ENCODE assay signal across 13 mouse cellular contexts in genomic region chr2:93126112-93126511, GRCm38 (mm10).
A peak's percentile ranks its signal among the peaks of the same experiment; 100 is the strongest.
DNase-seq lines count a peak whose midpoint lies in the region; ATAC-seq and TF ChIP-seq lines count a peak whose summit lies in the region.
"Had no signal": no experiment of that assay in that cellular context is flagged by ENCODE, and none has a peak within 500 bp of the region (broad histone marks: within the 10 kb centered on the region; RNA-seq: fewer than 3 reads in every experiment).

No protein-coding gene starts in this region.

- no peak overlapping the region for H3K4me3 ChIP-seq in forebrain, embryonic 12.5 days (replicated peaks)
- H3K4me3 ChIP-seq in forebrain, embryonic 15.5 days, result no peak overlapping the region
- H3K4me3 ChIP-seq in limb, embryonic 13.5 days, result no peak overlapping the region
- no peak overlapping the region for H3K4me3 ChIP-seq in limb, embryonic 10.5 days
- H3K4me3 ChIP-seq in embryonic facial prominence, embryonic 14.5 days (ENCODE audit: low read depth, low read length), result no peak overlapping the region
- H3K4me3 ChIP-seq in midbrain, embryonic 12.5 days, result no peak overlapping the region
- H3K4me3 ChIP-seq in layer of hippocampus, adult 2 months, result no peak overlapping the region
- H3K4me3 ChIP-seq: gastrocnemius, adult 2 months had no signal

- peaks cover 24% of the 10 kb centered on the region for H3K4me1 ChIP-seq in forebrain, embryonic 12.5 days
- peaks cover 11% of the 10 kb centered on the region for H3K4me1 ChIP-seq in forebrain, embryonic 15.5 days
- peaks cover 23% of the 10 kb centered on the region for H3K4me1 ChIP-seq in limb, embryonic 13.5 days
- peaks cover 26% of the 10 kb centered on the region for H3K4me1 ChIP-seq in limb, embryonic 10.5 days
- 0 out of 2 replicates have a peak, but pooled peaks cover 2% of the 10 kb centered on the region for H3K4me1 ChIP-seq in embryonic facial prominence, embryonic 14.5 days (ENCODE audit: control insufficient read depth, insufficient read depth, low read length)
- H3K4me1 ChIP-seq in midbrain, embryonic 12.5 days, result peaks cover 20% of the 10 kb centered on the region

- no peaks in the 10 kb centered on the region for H3K9me3 ChIP-seq in forebrain, embryonic 12.5 days
- no peaks in the 10 kb centered on the region for H3K9me3 ChIP-seq in forebrain, embryonic 15.5 days
- no peaks in the 10 kb centered on the region; the same call in 1 of the 2 replicates for H3K9me3 ChIP-seq in limb, embryonic 13.5 days
- no peaks in the 10 kb centered on the region for H3K9me3 ChIP-seq in limb, embryonic 10.5 days (replicated peaks)
- no peaks in the 10 kb centered on the region for H3K9me3 ChIP-seq in embryonic facial prominence, embryonic 14.5 days (ENCODE audit: control insufficient read depth, low read length)
- H3K9me3 ChIP-seq in midbrain, embryonic 12.5 days, result no peaks in the 10 kb centered on the region

- H3K4me2 ChIP-seq in forebrain, embryonic 12.5 days, result no peak overlapping the region
- H3K4me2 ChIP-seq in forebrain, embryonic 15.5 days (replicated peaks), result no peak overlapping the region
- H3K4me2 ChIP-seq in limb, embryonic 13.5 days (replicated peaks), result no peak overlapping the region
- H3K4me2 ChIP-seq in embryonic facial prominence, embryonic 14.5 days (ENCODE audit: low read depth, low read length), result no peak overlapping the region
- no peak overlapping the region for H3K4me2 ChIP-seq in midbrain, embryonic 12.5 days (replicated peaks)

- ATAC-seq in forebrain, embryonic 12.5 days (ENCODE audit: low FRiP score), result peak; percentile 44
- no peak for ATAC-seq in forebrain, embryonic 15.5 days (replicated peaks)
- 0 out of 2 replicates have a peak, but pooled peaks have one; percentile 10 for ATAC-seq in limb, embryonic 13.5 days (ENCODE audit: low FRiP score, low read depth)
- peak; percentile 55; the same call in 1 of the 2 replicates for ATAC-seq in embryonic facial prominence, embryonic 14.5 days (ENCODE audit: low read depth)
- peak; percentile 32; the same call in 1 of the 2 replicates for ATAC-seq in midbrain, embryonic 12.5 days (ENCODE audit: low FRiP score, low read depth)

- DNase-seq in limb, embryonic 10.5 days (ENCODE audit: low spot score), result no peak
- peak; percentile 39 for DNase-seq in embryonic facial prominence, embryonic 14.5 days (ENCODE audit: low spot score)
- no peak for DNase-seq in layer of hippocampus, adult 2 months (ENCODE audit: low spot score in 2 of 2)
- no peak for DNase-seq in adrenal gland, postnatal 14 days
- DNase-seq: layer of hippocampus, postnatal 36 days; thymus, postnatal 25 days had no signal

- no peak for TF ChIP-seq CTCF in layer of hippocampus, adult 2 months (conservative IDR thresholded peaks at IDR 0.05)

- WGBS in forebrain, embryonic 12.5 days, result 66% methylated on average over 7 of the region's 7 CpGs
- 61% methylated on average over 7 of the region's 7 CpGs for WGBS in forebrain, embryonic 15.5 days
- WGBS in limb, embryonic 13.5 days, result 67% methylated on average over 7 of the region's 7 CpGs
- WGBS in limb, embryonic 10.5 days, result 79% methylated on average over 7 of the region's 7 CpGs
- 57% methylated on average over 7 of the region's 7 CpGs for WGBS in embryonic facial prominence, embryonic 14.5 days
- 51% methylated on average over 7 of the region's 7 CpGs for WGBS in midbrain, embryonic 12.5 days

- 0 out of 2 replicates have a peak, but pooled peaks cover 4% of the 10 kb centered on the region for H3K27me3 ChIP-seq in forebrain, embryonic 12.5 days
- no peaks in the 10 kb centered on the region for H3K27me3 ChIP-seq in forebrain, embryonic 15.5 days
- 0 out of 2 replicates have a peak, but pooled peaks cover 1% of the 10 kb centered on the region for H3K27me3 ChIP-seq in limb, embryonic 13.5 days
- no peaks in the 10 kb centered on the region for H3K27me3 ChIP-seq in limb, embryonic 10.5 days (ENCODE audit: low read depth, poor library complexity, severe bottlenecking)
- no peaks in the 10 kb centered on the region for H3K27me3 ChIP-seq in embryonic facial prominence, embryonic 14.5 days (replicated peaks; ENCODE audit: control insufficient read depth, insufficient read depth, low read length)
- no peaks in the 10 kb centered on the region for H3K27me3 ChIP-seq in midbrain, embryonic 12.5 days

- H3K9ac ChIP-seq in forebrain, embryonic 12.5 days, result no peak overlapping the region
- no peak overlapping the region for H3K9ac ChIP-seq in forebrain, embryonic 15.5 days (replicated peaks)
- H3K9ac ChIP-seq in limb, embryonic 13.5 days, result no peak overlapping the region
- H3K9ac ChIP-seq in embryonic facial prominence, embryonic 14.5 days (ENCODE audit: low read depth, low read length), result no peak overlapping the region
- no peak overlapping the region for H3K9ac ChIP-seq in midbrain, embryonic 12.5 days (replicated peaks)
- H3K9ac ChIP-seq: liver, postnatal 0 days had no signal

- H3K27ac ChIP-seq in forebrain, embryonic 12.5 days, result peak overlapping the region; percentile 65
- H3K27ac ChIP-seq in forebrain, embryonic 15.5 days (replicated peaks), result no peak overlapping the region
- no peak overlapping the region for H3K27ac ChIP-seq in limb, embryonic 13.5 days
- no peak overlapping the region for H3K27ac ChIP-seq in limb, embryonic 10.5 days
- no peak overlapping the region for H3K27ac ChIP-seq in embryonic facial prominence, embryonic 14.5 days (replicated peaks; ENCODE audit: low read depth, low read length)
- peak overlapping the region; percentile 58 for H3K27ac ChIP-seq in midbrain, embryonic 12.5 days (replicated peaks)
- H3K27ac ChIP-seq in layer of hippocampus, adult 2 months, result no peak overlapping the region
- H3K27ac ChIP-seq: stomach, postnatal 0 days had no signal

- H3K36me3 ChIP-seq in forebrain, embryonic 12.5 days (replicated peaks), result no peaks in the 10 kb centered on the region
- H3K36me3 ChIP-seq in forebrain, embryonic 15.5 days, result no peaks in the 10 kb centered on the region
- H3K36me3 ChIP-seq in limb, embryonic 13.5 days, result no peaks in the 10 kb centered on the region
- H3K36me3 ChIP-seq in limb, embryonic 10.5 days, result no peaks in the 10 kb centered on the region
- H3K36me3 ChIP-seq in embryonic facial prominence, embryonic 14.5 days (ENCODE audit: control insufficient read depth, insufficient read depth, low read length), result no peaks in the 10 kb centered on the region
- H3K36me3 ChIP-seq in midbrain, embryonic 12.5 days, result no peaks in the 10 kb centered on the region

Comparison
In these comparisons a context has a peak if more than half of its experiments do, and no peak if none do; other contexts are left out.
1. H3K27ac ChIP-seq: peak in forebrain, embryonic 12.5 days (single experiment) and midbrain, embryonic 12.5 days (single experiment); none in forebrain, embryonic 15.5 days (single experiment), limb, embryonic 13.5 days (single experiment), limb, embryonic 10.5 days (single experiment), embryonic facial prominence, embryonic 14.5 days (single experiment) and layer of hippocampus, adult 2 months (single experiment).